Mouse (Mus musculus): ENCODE results near the gene Gnb5. TPM values are rescaled to one million over a fixed set of nuclear protein-coding genes. Genes with fewer than 3 reads are reported as not detected.

Gene Gnb5
- polyA plus RNA-seq, 1 experiment from 2014 or later: 31.9 TPM

- Histone ChIP-seq H3K27ac (ENCODE audit: low read length) (no peak overlapping the region), H3K36me3 (ENCODE audit: control insufficient read depth, insufficient read depth, low read length) (peaks cover 2% of the 10 kb centered on the region; the same call in 1 of the 2 replicates), H3K4me3 (ENCODE audit: low read depth, low read length) (no peak overlapping the region), H3K27me3 (ENCODE audit: control insufficient read depth, insufficient read depth, low read length) (no peaks in the 10 kb centered on the region), H3K9ac (replicated peaks; ENCODE audit: low read depth, low read length) (no peak overlapping the region), H3K9me3 (ENCODE audit: control insufficient read depth, low read depth, low read length) (no peaks in the 10 kb centered on the region), H3K4me2 (replicated peaks; ENCODE audit: low read depth, low read length) (no peak overlapping the region), H3K4me1 (ENCODE audit: control insufficient read depth, insufficient read depth, low read length) (no peaks in the 10 kb centered on the region)
- WGBS: 90% methylated on average over 8 of the region's 8 CpGs
- no peak for ATAC-seq (ENCODE audit: insufficient number of reproducible peaks, insufficient read depth, low FRiP score, low read depth)
These were observed 34.5 kb upstream of the Gnb5 start for GRCm38 (mm10) chr9:75271539-75271938.

- no peak for ATAC-seq (ENCODE audit: insufficient number of reproducible peaks, insufficient read depth, low FRiP score, low read depth)
- peaks cover 2% of the 10 kb centered on the region; the same call in 1 of the 2 replicates for H3K36me3 ChIP-seq (ENCODE audit: control insufficient read depth, insufficient read depth, low read length)
- no peak overlapping the region for H3K27ac ChIP-seq (ENCODE audit: low read length)
- H3K4me1 ChIP-seq (ENCODE audit: control insufficient read depth, insufficient read depth, low read length): no peaks in the 10 kb centered on the region
- no peaks in the 10 kb centered on the region for H3K9me3 ChIP-seq (ENCODE audit: control insufficient read depth, low read depth, low read length)
- no peak overlapping the region for H3K4me2 ChIP-seq (replicated peaks; ENCODE audit: low read depth, low read length)
- H3K27me3 ChIP-seq (ENCODE audit: control insufficient read depth, insufficient read depth, low read length): no peaks in the 10 kb centered on the region
- WGBS: 67% methylated on average over 6 of the region's 6 CpGs
- no peak overlapping the region for H3K9ac ChIP-seq (replicated peaks; ENCODE audit: low read depth, low read length)
- no peak overlapping the region for H3K4me3 ChIP-seq (ENCODE audit: low read depth, low read length)
These were observed 32.4 kb upstream of the Gnb5 start for GRCm38 (mm10) chr9:75273646-75274045.

- Histone ChIP-seq H3K27ac (ENCODE audit: low read length) (no peak overlapping the region), H3K27me3 (ENCODE audit: control insufficient read depth, insufficient read depth, low read length) (no peaks in the 10 kb centered on the region), H3K9ac (replicated peaks; ENCODE audit: low read depth, low read length) (no peak overlapping the region), H3K9me3 (ENCODE audit: control insufficient read depth, low read depth, low read length) (no peaks in the 10 kb centered on the region), H3K36me3 (ENCODE audit: control insufficient read depth, insufficient read depth, low read length) (peaks cover 2% of the 10 kb centered on the region; the same call in 1 of the 2 replicates), H3K4me3 (ENCODE audit: low read depth, low read length) (no peak overlapping the region), H3K4me2 (replicated peaks; ENCODE audit: low read depth, low read length) (no peak overlapping the region), H3K4me1 (ENCODE audit: control insufficient read depth, insufficient read depth, low read length) (no peaks in the 10 kb centered on the region)
- WGBS: 83% methylated on average over 5 of the region's 5 CpGs
- no peak for ATAC-seq (ENCODE audit: insufficient number of reproducible peaks, insufficient read depth, low FRiP score, low read depth)
These were observed 31.6 kb upstream of the Gnb5 start for GRCm38 (mm10) chr9:75274486-75274885.

GRCm38 (mm10) chr9:75275051-75275450 is 31.0 kb upstream of the Gnb5 start:
- ATAC-seq (ENCODE audit: insufficient number of reproducible peaks, insufficient read depth, low FRiP score, low read depth): no peak
- Histone ChIP-seq H3K9me3 (ENCODE audit: control insufficient read depth, low read depth, low read length) (no peaks in the 10 kb centered on the region), H3K27ac (ENCODE audit: low read length) (no peak overlapping the region), H3K9ac (replicated peaks; ENCODE audit: low read depth, low read length) (no peak overlapping the region), H3K4me1 (ENCODE audit: control insufficient read depth, insufficient read depth, low read length) (no peaks in the 10 kb centered on the region), H3K4me2 (replicated peaks; ENCODE audit: low read depth, low read length) (no peak overlapping the region), H3K27me3 (ENCODE audit: control insufficient read depth, insufficient read depth, low read length) (no peaks in the 10 kb centered on the region), H3K36me3 (ENCODE audit: control insufficient read depth, insufficient read depth, low read length) (peaks cover 2% of the 10 kb centered on the region; the same call in 1 of the 2 replicates), H3K4me3 (ENCODE audit: low read depth, low read length) (no peak overlapping the region)
- 92% methylated on average over 9 of the region's 9 CpGs for WGBS

- no peaks in the 10 kb centered on the region for H3K9me3 ChIP-seq (ENCODE audit: control insufficient read depth, low read depth, low read length)
- H3K4me3 ChIP-seq (ENCODE audit: low read depth, low read length): no peak overlapping the region
- WGBS: 46% methylated on average over 5 of the region's 5 CpGs
- no peak for ATAC-seq (ENCODE audit: insufficient number of reproducible peaks, insufficient read depth, low FRiP score, low read depth)
- H3K4me1 ChIP-seq (ENCODE audit: control insufficient read depth, insufficient read depth, low read length): no peaks in the 10 kb centered on the region
- no peak overlapping the region for H3K27ac ChIP-seq (ENCODE audit: low read length)
- H3K27me3 ChIP-seq (ENCODE audit: control insufficient read depth, insufficient read depth, low read length): no peaks in the 10 kb centered on the region
- H3K4me2 ChIP-seq (replicated peaks; ENCODE audit: low read depth, low read length): no peak overlapping the region
- H3K36me3 ChIP-seq (ENCODE audit: control insufficient read depth, insufficient read depth, low read length): no peaks in the 10 kb centered on the region
- no peak overlapping the region for H3K9ac ChIP-seq (replicated peaks; ENCODE audit: low read depth, low read length)
These were observed 25.3 kb upstream of the Gnb5 start for GRCm38 (mm10) chr9:75280814-75281213.

GRCm38 (mm10) chr9:75282179-75282578 is 23.9 kb upstream of the Gnb5 start:
- H3K27me3 ChIP-seq (ENCODE audit: control insufficient read depth, insufficient read depth, low read length): no peaks in the 10 kb centered on the region
- ATAC-seq (ENCODE audit: insufficient number of reproducible peaks, insufficient read depth, low FRiP score, low read depth): no peak
- WGBS: 80% methylated on average over 2 of the region's 2 CpGs

GRCm38 (mm10) chr9:75282830-75283229 is 23.3 kb upstream of the Gnb5 start:
- no peak for ATAC-seq (ENCODE audit: insufficient number of reproducible peaks, insufficient read depth, low FRiP score, low read depth)
- no peaks in the 10 kb centered on the region for H3K4me1 ChIP-seq (ENCODE audit: control insufficient read depth, insufficient read depth, low read length)
- no peak overlapping the region for H3K9ac ChIP-seq (replicated peaks; ENCODE audit: low read depth, low read length)
- no peak overlapping the region for H3K4me2 ChIP-seq (replicated peaks; ENCODE audit: low read depth, low read length)
- H3K27ac ChIP-seq (ENCODE audit: low read length): no peak overlapping the region
- H3K27me3 ChIP-seq (ENCODE audit: control insufficient read depth, insufficient read depth, low read length): no peaks in the 10 kb centered on the region
- 15% methylated on average over 3 of the region's 3 CpGs for WGBS
- no peak overlapping the region for H3K4me3 ChIP-seq (ENCODE audit: low read depth, low read length)
- no peaks in the 10 kb centered on the region for H3K9me3 ChIP-seq (ENCODE audit: control insufficient read depth, low read depth, low read length)
- H3K36me3 ChIP-seq (ENCODE audit: control insufficient read depth, insufficient read depth, low read length): no peaks in the 10 kb centered on the region

More at GRCm38 (mm10) chr9:75282179-75282578, 23.9 kb upstream of the Gnb5 start:
- Histone ChIP-seq H3K9ac (replicated peaks; ENCODE audit: low read depth, low read length) (no peak overlapping the region), H3K9me3 (ENCODE audit: control insufficient read depth, low read depth, low read length) (no peaks in the 10 kb centered on the region), H3K4me1 (ENCODE audit: control insufficient read depth, insufficient read depth, low read length) (no peaks in the 10 kb centered on the region), H3K27ac (ENCODE audit: low read length) (no peak overlapping the region), H3K4me2 (replicated peaks; ENCODE audit: low read depth, low read length) (no peak overlapping the region), H3K36me3 (ENCODE audit: control insufficient read depth, insufficient read depth, low read length) (no peaks in the 10 kb centered on the region), H3K4me3 (ENCODE audit: low read depth, low read length) (no peak overlapping the region)

- H3K4me2 ChIP-seq (replicated peaks; ENCODE audit: low read depth, low read length): no peak overlapping the region
- no peak for ATAC-seq (ENCODE audit: insufficient number of reproducible peaks, insufficient read depth, low FRiP score, low read depth)
- H3K9ac ChIP-seq (replicated peaks; ENCODE audit: low read depth, low read length): no peak overlapping the region
- H3K27ac ChIP-seq (ENCODE audit: low read length): no peak overlapping the region
- no peaks in the 10 kb centered on the region for H3K27me3 ChIP-seq (ENCODE audit: control insufficient read depth, insufficient read depth, low read length)
- no peaks in the 10 kb centered on the region for H3K36me3 ChIP-seq (ENCODE audit: control insufficient read depth, insufficient read depth, low read length)
- 82% methylated on average over 8 of the region's 8 CpGs for WGBS
- no peak overlapping the region for H3K4me3 ChIP-seq (ENCODE audit: low read depth, low read length)
- H3K9me3 ChIP-seq (ENCODE audit: control insufficient read depth, low read depth, low read length): no peaks in the 10 kb centered on the region
- no peaks in the 10 kb centered on the region for H3K4me1 ChIP-seq (ENCODE audit: control insufficient read depth, insufficient read depth, low read length)
These were observed 22.5 kb upstream of the Gnb5 start for GRCm38 (mm10) chr9:75283636-75284035.

- Histone ChIP-seq H3K27ac (ENCODE audit: low read length) (no peak overlapping the region), H3K4me2 (replicated peaks; ENCODE audit: low read depth, low read length) (no peak overlapping the region), H3K9ac (replicated peaks; ENCODE audit: low read depth, low read length) (no peak overlapping the region), H3K9me3 (ENCODE audit: control insufficient read depth, low read depth, low read length) (no peaks in the 10 kb centered on the region), H3K4me3 (ENCODE audit: low read depth, low read length) (no peak overlapping the region), H3K27me3 (ENCODE audit: control insufficient read depth, insufficient read depth, low read length) (no peaks in the 10 kb centered on the region), H3K36me3 (ENCODE audit: control insufficient read depth, insufficient read depth, low read length) (no peaks in the 10 kb centered on the region), H3K4me1 (ENCODE audit: control insufficient read depth, insufficient read depth, low read length) (no peaks in the 10 kb centered on the region)
- WGBS: 84% methylated on average over 6 of the region's 6 CpGs
- ATAC-seq (ENCODE audit: insufficient number of reproducible peaks, insufficient read depth, low FRiP score, low read depth): no peak
These were observed 20.7 kb upstream of the Gnb5 start for GRCm38 (mm10) chr9:75285363-75285762.

Measured in stomach, embryonic 14.5 days (tissue).